Mouse (Mus musculus) gastrocnemius, postnatal 25 days (tissue): ENCODE measurements around the gene Nkx1-2. TPM values are rescaled to one million over a fixed set of nuclear protein-coding genes. Genes with fewer than 3 reads are reported as not detected.

Experiments used
- DNase-seq: peaks from one replicate; pipeline ENCODE4 v3.0.0; 2022
- total RNA-seq, 2 experiments: library from RNA; stranded (reverse); gene quantifications; 1 replicate in 1 of 2; 2 replicates in 1 of 2; pipeline ENCODE4 v1.2.3; 2021

Gene Nkx1-2
- total RNA-seq, 2 experiments from 2014 or later: not detected

GRCm38 (mm10) chr7:132605689-132606088, 6.3 kb upstream of the Nkx1-2 start:
- DNase-seq: peak; percentile 74

- no peak for DNase-seq
Measured at GRCm38 (mm10) chr7:132604720-132605119, 5.3 kb upstream of the Nkx1-2 start.

- DNase-seq: no peak
Measured at GRCm38 (mm10) chr7:132600926-132601325, 1.5 kb upstream of the Nkx1-2 start.

- DNase-seq: no peak
Measured at GRCm38 (mm10) chr7:132600026-132600425, 589 bp upstream of the Nkx1-2 start.

- DNase-seq: no peak
Measured at GRCm38 (mm10) chr7:132597251-132598041, 2.0 kb downstream of the Nkx1-2 start.

- DNase-seq: no peak
Measured at GRCm38 (mm10) chr7:132596557-132597250, 2.7 kb downstream of the Nkx1-2 start.

GRCm38 (mm10) chr7:132595787-132596186, 3.6 kb downstream of the Nkx1-2 start:
- DNase-seq: no peak

GRCm38 (mm10) chr7:132594325-132594724, 5.1 kb downstream of the Nkx1-2 start:
- DNase-seq: no peak

- no peak for DNase-seq
Measured at GRCm38 (mm10) chr7:132593762-132594161, 5.7 kb downstream of the Nkx1-2 start.

GRCm38 (mm10) chr7:132589610-132590009, 9.8 kb downstream of the Nkx1-2 start:
- DNase-seq: no peak

GRCm38 (mm10) chr7:132587167-132587566, 12.3 kb downstream of the Nkx1-2 start:
- DNase-seq: no peak

GRCm38 (mm10) chr7:132585695-132586491, 13.5 kb downstream of the Nkx1-2 start:
- DNase-seq: no peak

- DNase-seq: no peak
Measured at GRCm38 (mm10) chr7:132581441-132581840, 18.0 kb downstream of the Nkx1-2 start.

GRCm38 (mm10) chr7:132580511-132580910, 18.9 kb downstream of the Nkx1-2 start:
- no peak for DNase-seq

- DNase-seq: no peak
Measured at GRCm38 (mm10) chr7:132576891-132577290, 22.5 kb downstream of the Nkx1-2 start.

GRCm38 (mm10) chr7:132576116-132576650, 23.3 kb downstream of the Nkx1-2 start, which contains the start of gene Oat:
TSS of gene Oat (minus strand) at chr7:132576398.
- DNase-seq: peak; percentile 96

GRCm38 (mm10) chr7:132575623-132576022, 23.8 kb downstream of the Nkx1-2 start:
- DNase-seq: peak; percentile 78

GRCm38 (mm10) chr7:132574646-132575045, 24.8 kb downstream of the Nkx1-2 start:
- DNase-seq: no peak

GRCm38 (mm10) chr7:132573205-132573604, 26.2 kb downstream of the Nkx1-2 start:
- no peak for DNase-seq

- no peak for DNase-seq
Measured at GRCm38 (mm10) chr7:132572738-132573137, 26.7 kb downstream of the Nkx1-2 start.

GRCm38 (mm10) chr7:132571481-132571880, 28.0 kb downstream of the Nkx1-2 start:
- no peak for DNase-seq

GRCm38 (mm10) chr7:132570071-132570470, 29.4 kb downstream of the Nkx1-2 start:
- no peak for DNase-seq
